ENCODE assay signal across 34 mouse cellular contexts in the genomic region with DNA sequence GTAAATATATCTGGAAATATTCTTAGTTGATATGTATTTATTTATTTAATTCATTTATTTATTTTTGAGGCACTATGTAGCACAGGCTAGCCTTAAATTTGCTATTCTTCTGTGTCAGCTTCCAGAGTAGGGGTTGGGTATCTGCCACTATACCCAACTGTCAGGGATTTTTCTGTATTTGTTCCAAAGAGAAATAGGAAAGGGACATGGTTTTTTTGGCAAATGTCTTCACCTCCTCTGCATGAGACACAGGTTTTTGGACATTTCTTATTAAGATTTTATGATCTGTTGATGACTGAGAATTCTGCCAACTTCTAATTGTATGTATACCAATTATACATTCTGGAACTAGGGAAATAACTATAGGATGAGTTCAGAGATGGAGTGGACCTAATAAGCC.
"Had no signal": no experiment of that assay in that cellular context is flagged by ENCODE, and none has a peak within 500 bp of the region (broad histone marks: within the 10 kb centered on the region; RNA-seq: fewer than 3 reads in every experiment).

No protein-coding gene starts in this region.

- H3K9ac ChIP-seq: heart, embryonic 12.5 days; heart, embryonic 13.5 days; heart, embryonic 15.5 days; hindbrain, embryonic 12.5 days; hindbrain, embryonic 13.5 days; hindbrain, embryonic 14.5 days; hindbrain, embryonic 15.5 days; intestine, embryonic 15.5 days; kidney, embryonic 15.5 days had no signal

- DNase-seq: heart, postnatal 10 days; heart, postnatal 14 days; heart, postnatal 36 days; heart, postnatal 4 days; kidney, adult 11 months; kidney, adult 18-20 months; kidney, adult 2 months; kidney, adult 8-10 months; kidney, adult 9 months; kidney, postnatal 10 days; kidney, postnatal 14 days; kidney, postnatal 25 days; kidney, postnatal 36 days; kidney, postnatal 4 days; layer of hippocampus, adult 9-11 months; layer of hippocampus, postnatal 36 days had no signal

- H3K27me3 ChIP-seq: heart, embryonic 12.5 days; heart, embryonic 13.5 days; heart, embryonic 15.5 days; hindbrain, embryonic 12.5 days; hindbrain, embryonic 13.5 days; hindbrain, embryonic 15.5 days; intestine, embryonic 15.5 days; kidney, embryonic 15.5 days had no signal

- H3K27ac ChIP-seq: heart, embryonic 13.5 days; heart, embryonic 15.5 days; hindbrain, embryonic 10.5 days; hindbrain, embryonic 12.5 days; hindbrain, embryonic 13.5 days; hindbrain, embryonic 14.5 days; hindbrain, embryonic 15.5 days; hindbrain, postnatal 0 days; intestine, embryonic 15.5 days; kidney, embryonic 15.5 days; kidney, postnatal 0 days; layer of hippocampus, adult 2 months; left cerebral cortex, adult 2 months had no signal

- ATAC-seq: hindbrain, embryonic 16.5 days; hindbrain, postnatal 0 days; inflammation-experienced regulatory T-cells, adult 6 months; intestine, embryonic 15.5 days; intestine, postnatal 0 days had no signal

- H3K9me3 ChIP-seq: heart, embryonic 13.5 days; heart, embryonic 15.5 days; hindbrain, embryonic 12.5 days; hindbrain, embryonic 13.5 days; hindbrain, embryonic 15.5 days; intestine, embryonic 15.5 days had no signal

- H3K4me3 ChIP-seq: heart, embryonic 12.5 days; heart, embryonic 13.5 days; heart, embryonic 15.5 days; hindbrain, embryonic 10.5 days; hindbrain, embryonic 12.5 days; hindbrain, embryonic 13.5 days; hindbrain, embryonic 15.5 days; intestine, embryonic 15.5 days; kidney, embryonic 15.5 days; layer of hippocampus, adult 2 months; left cerebral cortex, adult 2 months had no signal

- H3K4me2 ChIP-seq: heart, embryonic 11.5 days; heart, embryonic 12.5 days; heart, embryonic 13.5 days; heart, embryonic 15.5 days; hindbrain, embryonic 12.5 days; hindbrain, embryonic 13.5 days; hindbrain, embryonic 14.5 days; hindbrain, embryonic 15.5 days; intestine, embryonic 15.5 days; kidney, embryonic 15.5 days had no signal
